Mouse (Mus musculus) heart, adult 18-20 months (tissue): ENCODE data around the gene Gm10073. TPM values are rescaled to one million over a fixed set of nuclear protein-coding genes. Genes with fewer than 3 reads are reported as not detected.
A peak's percentile ranks its signal among the peaks of the same experiment; 100 is the strongest.

ENCODE experiments used
- DNase-seq, 2 experiments: peaks; one replicate each; pipeline ENCODE4 v3.0.0; 2021 to 2022; ENCODE audit warnings: mixed read lengths in 1 of 2
- total RNA-seq, 2 experiments: library from RNA; stranded (reverse); gene quantifications; 2 replicates each; pipeline ENCODE4 v1.2.3; 2021

Gm10073 gene
- total RNA-seq, 2 experiments from 2014 or later: 123 to 131 TPM

DNA sequence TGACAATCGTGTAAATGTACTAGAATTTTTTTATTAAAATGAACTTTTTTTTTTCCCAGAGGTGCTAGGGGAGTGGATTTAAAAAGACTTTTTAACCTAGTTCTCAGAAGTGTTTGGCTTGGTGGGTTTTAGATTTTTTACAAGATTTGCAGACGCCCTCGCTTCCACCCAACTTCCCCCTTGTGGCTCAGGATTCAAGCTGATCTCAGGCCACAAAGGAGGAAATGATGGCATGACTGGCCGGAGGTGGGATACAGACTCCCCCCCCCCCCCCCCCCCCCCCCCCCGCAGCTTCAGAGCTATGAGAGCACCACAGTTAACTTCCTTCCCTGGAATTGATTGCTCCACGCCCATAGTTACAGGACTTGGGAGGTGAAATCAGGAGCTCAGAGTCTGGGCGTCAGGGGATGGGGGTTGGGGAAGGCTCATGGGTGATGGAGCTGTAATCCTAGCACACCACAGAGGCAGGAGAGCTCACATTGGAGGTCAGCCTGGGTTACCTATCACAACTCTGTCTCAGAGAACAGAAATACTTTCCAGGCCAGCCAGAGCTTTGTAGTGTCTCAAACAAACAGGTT lies 17.1 kb downstream of the Gm10073 start:
- DNase-seq: no peak

DNA sequence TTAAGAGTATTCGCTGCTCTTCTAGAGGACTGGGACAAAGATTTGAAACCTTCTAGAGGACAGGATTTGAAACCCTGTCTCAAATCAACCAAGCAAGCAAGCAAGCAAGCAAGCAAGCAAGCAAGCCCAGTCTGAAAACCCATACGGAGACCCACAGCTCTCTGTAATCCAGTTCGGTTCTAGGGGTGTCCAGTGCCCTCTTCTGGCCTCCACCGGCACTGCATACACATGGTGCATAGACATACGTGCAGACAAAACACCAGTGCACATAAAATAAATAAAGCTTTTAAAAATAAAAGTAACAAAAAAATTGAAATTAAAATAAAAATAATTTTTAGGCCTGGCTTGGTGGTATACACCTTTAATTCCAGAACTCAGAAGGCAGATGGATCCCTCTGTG lies 19.2 kb downstream of the Gm10073 start:
- no peak for DNase-seq

DNA sequence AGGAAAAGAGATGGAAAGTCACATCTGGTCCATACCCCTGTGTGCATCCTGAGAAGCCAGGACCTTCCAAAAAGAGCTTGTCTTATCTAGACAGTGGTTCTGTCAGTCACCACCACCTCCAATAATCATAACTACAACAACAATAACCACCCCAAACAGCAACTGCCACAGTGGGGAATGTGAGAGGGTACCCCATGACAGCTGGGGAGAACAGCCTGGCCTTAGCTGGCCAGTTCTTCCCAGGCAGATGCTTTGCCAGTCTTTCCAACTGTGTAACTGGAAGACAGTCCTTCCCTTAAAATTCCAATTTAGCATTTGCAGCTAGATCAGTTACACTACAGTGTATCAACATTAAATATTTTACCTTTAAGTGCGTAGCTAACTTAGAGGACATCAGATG lies 22.4 kb downstream of the Gm10073 start:
- DNase-seq: no peak

- DNase-seq: no peak
Measured at GRCm38 (mm10) chr8:106548366-106548936, 24.8 kb downstream of the Gm10073 start.

DNA sequence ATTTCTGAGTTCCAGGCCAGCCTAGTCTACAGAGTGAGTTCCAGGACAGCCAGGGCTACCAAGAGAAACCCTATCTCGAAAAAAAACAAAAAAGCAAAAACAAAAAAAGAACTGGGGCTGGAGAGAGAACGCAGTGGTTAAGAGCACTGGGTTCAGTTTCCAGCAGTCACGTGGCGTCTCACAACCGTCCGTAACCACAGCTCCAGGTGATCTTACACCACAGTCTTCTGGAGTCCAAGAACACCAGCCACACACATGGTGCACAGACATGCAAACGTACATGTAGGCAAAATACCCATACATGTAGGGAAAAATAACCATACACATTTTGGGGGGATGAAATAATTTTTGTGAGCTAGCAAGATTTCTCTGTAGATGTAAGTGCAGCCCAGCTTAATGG lies 26.5 kb downstream of the Gm10073 start:
- no peak for DNase-seq

DNA sequence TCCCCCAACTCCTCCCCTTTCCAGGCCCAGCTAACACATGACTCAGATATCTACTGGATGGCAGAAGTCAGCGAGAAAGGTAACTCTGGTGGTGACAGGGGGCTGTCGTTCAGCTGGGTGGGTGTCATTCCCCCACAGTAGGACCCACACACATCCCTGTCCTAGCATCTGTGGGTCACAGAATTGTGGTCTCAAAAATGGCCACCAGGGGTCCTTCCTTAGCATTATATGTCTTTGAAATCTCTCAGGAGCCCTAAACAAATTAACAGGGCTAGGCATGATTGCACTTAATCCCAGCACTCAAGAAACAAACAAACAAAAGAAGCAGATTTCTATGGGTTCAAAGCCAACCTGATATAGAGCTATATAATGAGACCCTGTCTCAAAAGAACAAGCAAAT lies 28.1 kb downstream of the Gm10073 start:
- DNase-seq: no peak

DNA sequence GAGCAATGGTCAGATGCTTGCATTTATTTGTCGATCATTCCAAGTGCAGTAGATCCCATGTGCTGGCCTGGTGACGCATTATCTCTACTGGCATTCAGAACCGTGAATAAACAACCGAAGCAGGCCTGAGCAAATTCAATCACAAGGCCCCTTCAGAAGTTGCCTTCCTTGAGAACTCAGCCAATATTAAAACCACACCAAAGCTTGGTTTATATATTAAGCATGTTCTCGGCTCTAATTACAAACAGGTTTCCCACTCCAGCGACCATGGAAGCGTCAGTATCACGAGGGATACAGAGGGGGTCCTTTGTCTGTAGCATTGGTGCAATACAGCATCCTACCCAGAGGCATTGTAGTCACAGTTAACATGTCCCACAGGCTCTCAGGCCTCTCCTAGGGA lies 30.2 kb downstream of the Gm10073 start:
- no peak for DNase-seq

- DNase-seq: no peak
Measured at GRCm38 (mm10) chr8:106541002-106541401, 32.3 kb downstream of the Gm10073 start.

DNA sequence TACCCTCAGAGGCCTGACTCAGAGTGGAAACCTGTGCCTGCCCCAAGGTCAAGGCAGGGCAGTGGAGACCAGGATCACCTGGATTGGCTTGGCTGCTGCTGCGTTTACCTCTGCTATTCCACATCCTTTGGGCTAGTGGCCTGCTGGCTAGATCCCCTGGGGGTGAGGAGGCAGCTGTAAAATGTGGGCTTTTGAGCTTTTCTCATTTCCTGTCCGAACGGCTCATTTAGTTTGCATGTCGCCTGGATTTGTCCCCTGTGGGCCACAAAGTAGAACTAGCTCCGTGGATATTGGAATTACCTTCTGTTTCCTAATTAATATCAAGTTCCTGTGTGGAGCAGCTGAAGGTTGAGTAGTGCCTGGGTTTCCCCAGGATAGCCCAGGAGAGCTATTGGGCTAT lies 34.1 kb downstream of the Gm10073 start:
- no peak for DNase-seq

DNA sequence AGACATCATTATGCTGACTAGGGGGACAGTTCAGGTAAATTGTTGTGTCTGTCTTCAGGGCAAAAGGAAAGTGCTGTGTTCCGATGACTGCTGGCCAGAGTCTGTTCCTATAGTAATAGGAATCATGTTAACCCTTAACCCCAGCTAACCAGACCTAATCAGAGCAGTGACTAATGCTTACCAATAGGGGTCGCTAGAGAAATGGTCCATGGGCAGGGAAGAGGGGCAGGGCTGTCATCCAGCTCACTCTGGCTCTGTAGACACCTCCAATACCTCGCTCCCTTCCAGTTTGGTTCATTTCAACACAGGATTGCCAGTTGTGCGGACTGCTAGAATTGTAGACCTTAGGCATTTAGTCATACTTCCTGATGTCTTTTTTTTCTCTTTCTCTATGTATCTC lies 37.8 kb downstream of the Gm10073 start:
- DNase-seq: no peak

GRCm38 (mm10) chr8:106534449-106534848 lies 38.8 kb downstream of the Gm10073 start:
- peak; percentile 29 to 73 for DNase-seq

DNA sequence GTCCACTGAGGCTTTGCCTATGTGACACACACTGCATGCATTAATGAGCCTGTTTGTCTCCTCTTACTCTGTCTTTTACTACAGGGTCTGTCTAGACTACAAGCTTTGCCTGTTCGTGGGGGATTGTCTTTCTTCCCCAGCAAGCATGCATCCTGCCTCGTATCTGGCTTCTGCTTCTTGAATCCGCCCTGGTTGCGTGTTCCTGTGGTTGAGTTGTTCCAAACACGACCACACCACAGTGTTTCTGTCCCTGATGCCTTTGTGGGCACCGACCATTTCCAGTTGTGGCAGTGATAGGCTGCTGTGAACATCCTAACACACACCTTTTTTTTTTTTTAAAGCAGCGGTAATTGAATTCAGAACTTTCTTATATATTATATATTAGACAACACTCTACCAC lies 39.6 kb downstream of the Gm10073 start:
- DNase-seq: no peak

GRCm38 (mm10) chr8:106530566-106530965 lies 42.7 kb downstream of the Gm10073 start:
- no peak for DNase-seq

DNA sequence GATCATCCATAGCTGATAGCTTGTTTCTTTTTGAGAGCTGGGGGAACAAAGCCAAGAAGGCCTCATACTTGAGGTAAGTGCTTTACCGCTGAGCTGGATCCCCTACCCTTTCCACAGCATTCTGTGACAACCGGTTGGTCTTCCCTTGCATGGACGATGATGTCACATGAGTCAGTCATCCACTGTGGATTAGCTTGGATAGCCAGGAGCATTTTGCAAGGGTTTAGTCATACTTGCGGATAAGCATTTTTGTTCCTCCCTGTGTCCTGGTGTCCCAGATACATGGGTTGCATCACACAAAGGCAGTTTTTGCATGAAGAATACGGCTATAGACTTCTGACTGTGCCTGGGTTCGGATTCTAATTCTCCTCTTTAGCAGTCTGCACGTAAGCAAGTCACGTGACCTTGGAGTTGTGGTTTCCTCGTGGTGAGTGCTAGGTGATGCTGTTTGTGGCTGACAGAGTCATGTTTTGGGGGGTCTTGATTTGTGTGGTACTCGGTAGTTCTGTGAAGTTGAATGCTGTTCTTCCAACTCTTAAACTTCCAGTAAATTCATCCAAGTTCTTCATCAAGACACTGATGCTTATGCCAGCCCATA lies 43.3 kb downstream of the Gm10073 start:
- no peak for DNase-seq

- DNase-seq: no peak
Measured at GRCm38 (mm10) chr8:106528596-106529249, 44.5 kb downstream of the Gm10073 start.

DNA sequence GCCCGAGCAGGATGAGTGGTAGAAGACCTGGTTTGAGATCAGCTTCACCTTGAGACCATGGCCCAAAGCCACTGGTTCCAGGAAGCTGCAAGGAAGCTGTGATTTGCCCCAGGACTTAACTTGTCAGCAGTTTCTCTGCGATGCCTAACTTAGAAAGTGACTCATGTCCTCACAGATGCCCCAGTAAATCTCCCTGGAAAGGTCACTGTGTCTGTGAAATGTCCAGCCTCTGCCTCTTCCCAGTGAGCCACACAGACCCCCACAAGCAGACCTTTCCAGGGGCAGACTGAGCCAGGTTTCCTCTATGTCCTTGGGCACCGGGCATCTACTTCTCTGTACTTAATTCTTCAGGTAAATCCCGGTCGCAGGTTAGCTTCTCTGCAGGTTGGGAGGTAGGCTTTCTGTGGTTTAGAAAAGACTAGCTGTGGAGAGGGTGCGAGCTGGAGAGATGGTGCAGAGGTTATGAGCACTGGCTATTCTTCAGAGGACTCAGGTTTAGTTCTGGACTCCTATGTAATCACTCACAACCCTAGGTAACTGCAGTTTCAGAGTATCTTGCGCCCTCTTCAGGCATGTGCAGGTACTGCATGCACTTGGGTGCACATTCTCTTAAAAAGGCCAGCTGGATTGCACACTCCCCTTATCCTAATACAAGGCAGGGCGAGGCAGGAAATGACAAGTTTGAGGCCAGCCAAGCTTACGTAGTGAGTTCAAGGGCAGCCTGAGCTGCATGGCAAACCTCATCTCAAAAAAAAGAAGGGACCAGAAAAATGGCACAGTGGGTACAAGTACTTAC lies 45.8 kb downstream of the Gm10073 start:
- peak in 1 of 2 experiments; percentile 9 for DNase-seq

DNA sequence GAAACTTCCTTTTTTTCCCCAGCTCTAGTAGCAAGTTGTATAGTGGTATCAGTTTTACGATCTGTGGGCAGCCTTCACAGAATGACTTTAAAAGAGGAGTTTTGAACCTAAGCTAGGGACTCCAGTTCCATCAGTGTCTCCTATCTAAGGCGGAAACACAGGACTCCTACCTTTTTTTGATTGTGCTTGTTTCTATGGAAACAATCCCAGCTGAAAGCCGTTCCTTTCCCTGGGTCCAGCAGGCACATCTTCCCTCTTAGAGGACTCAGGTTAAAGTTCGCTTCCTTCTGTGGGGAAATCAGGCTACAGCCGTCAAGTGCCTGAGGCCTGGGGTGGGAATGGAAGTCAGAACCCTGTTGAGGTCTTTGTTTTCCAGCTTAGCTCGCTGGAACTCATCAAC lies 46.5 kb downstream of the Gm10073 start:
- DNase-seq: no peak

Other genes starting within 250 kb of the Gm10073 start
- gene Smpd3, start 235.5 kb downstream of the Gm10073 start, total RNA-seq: 1 to 10 TPM; 2.5 to 3.9 TPM
- gene Zfp90, start 158.1 kb downstream of the Gm10073 start, total RNA-seq: 1 to 10 TPM; 2.8 to 3.2 TPM
- gene 6030452D12Rik, start 72.9 kb downstream of the Gm10073 start, total RNA-seq: not detected
- gene Cdh3, start 62.6 kb downstream of the Gm10073 start, total RNA-seq: under 1 TPM; 0.35 to 0.93 TPM
- gene Cdh1, start 29.9 kb upstream of the Gm10073 start, total RNA-seq: 1 to 10 TPM in 1 of 2 experiments, not detected in 1; 1.4 TPM
- gene Tango6, start 109.6 kb upstream of the Gm10073 start, total RNA-seq: 10 to 100 TPM in 1 of 2 experiments, 1 to 10 TPM in 1; 10.0 to 10.8 TPM